17 mouse cellular contexts compared by ENCODE assay signal in the genomic region with DNA sequence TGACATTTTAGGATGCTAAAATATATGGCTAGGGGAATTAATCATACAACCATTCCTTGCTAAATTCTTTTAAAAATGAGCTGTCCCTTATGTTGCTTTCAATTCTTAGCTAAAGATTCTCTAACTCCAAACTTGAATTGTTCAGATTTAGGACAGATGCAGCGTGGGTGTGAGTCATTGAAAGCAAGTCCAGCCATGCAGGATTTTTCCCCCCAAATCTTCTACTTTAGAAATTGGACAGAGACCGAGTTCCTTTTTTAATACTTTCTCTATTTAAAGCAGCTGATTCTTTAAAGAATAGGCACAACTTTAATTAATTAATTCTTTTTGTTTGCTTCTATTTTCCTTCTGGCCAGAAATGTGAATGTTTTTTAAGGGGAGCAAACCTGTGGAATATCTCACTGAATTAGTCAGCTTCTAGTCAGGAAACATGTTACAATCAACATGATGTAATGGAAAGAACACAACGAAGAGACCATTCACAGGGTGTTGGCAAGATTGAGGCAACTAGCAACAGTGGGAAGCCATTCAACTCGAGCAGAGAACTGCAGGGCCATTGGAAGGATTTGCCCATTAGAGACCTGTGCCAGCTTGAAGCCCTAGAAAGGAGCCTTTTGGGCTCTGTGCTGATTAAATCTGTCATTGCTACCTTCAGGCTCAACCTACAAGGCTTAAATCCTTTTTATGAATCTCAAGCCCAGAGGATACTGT. TPM values are rescaled to one million over a fixed set of nuclear protein-coding genes. Genes with fewer than 3 reads are reported as not detected.
DNase-seq lines count a peak whose midpoint lies in the region; ATAC-seq and TF ChIP-seq lines count a peak whose summit lies in the region.
"Had no signal": no experiment of that assay in that cellular context is flagged by ENCODE, and none has a peak within 500 bp of the region (broad histone marks: within the 10 kb centered on the region; RNA-seq: fewer than 3 reads in every experiment).

No protein-coding gene starts in this region.

- no peaks in the 10 kb centered on the region for H3K9me3 ChIP-seq in kidney, embryonic 16.5 days (ENCODE audit: low read length)
- H3K9me3 ChIP-seq: embryonic facial prominence, embryonic 15.5 days; hindbrain, embryonic 15.5 days; limb, embryonic 13.5 days; neural tube, embryonic 12.5 days had no signal

- no peak for TF ChIP-seq CTCF in left cerebral cortex, adult 2 months (IDR thresholded peaks at IDR 0.05)
- TF ChIP-seq CTCF in brain, embryonic 14.5 days (IDR thresholded peaks at IDR 0.05; ENCODE audit: borderline replicate concordance, extremely low read depth, insufficient read depth, insufficient read length), result no peak

- intact Hi-C loops in left cerebral cortex, adult 2 months (cut with DNase I), result loop anchor here (2.0 kb wide), 1 partner anchor 244 kb away; no protein-coding TSS in a partner anchor
- intact Hi-C loops in left cerebral cortex, postnatal 10 days (cut with DNase I), result no loop called here

- H3K9ac ChIP-seq in kidney, embryonic 16.5 days (replicated peaks; ENCODE audit: low read length), result no peak overlapping the region
- H3K9ac ChIP-seq: embryonic facial prominence, embryonic 15.5 days; hindbrain, embryonic 15.5 days; limb, embryonic 13.5 days; lung, embryonic 14.5 days; neural tube, embryonic 12.5 days had no signal

- TF ChIP-seq POLR2A in brain, embryonic 14.5 days (IDR thresholded peaks at IDR 0.05; ENCODE audit: borderline replicate concordance, extremely low read depth, insufficient read depth, insufficient read length, poor library complexity, severe bottlenecking), result no peak

- no peaks in the 10 kb centered on the region for H3K27me3 ChIP-seq in kidney, embryonic 16.5 days (ENCODE audit: insufficient read depth, low read length)
- H3K27me3 ChIP-seq: embryonic facial prominence, embryonic 15.5 days; hindbrain, embryonic 15.5 days; limb, embryonic 13.5 days; neural tube, embryonic 12.5 days had no signal

- no peak overlapping the region for H3K4me2 ChIP-seq in kidney, embryonic 16.5 days (replicated peaks; ENCODE audit: low read depth, low read length)
- H3K4me2 ChIP-seq: embryonic facial prominence, embryonic 15.5 days; hindbrain, embryonic 15.5 days; limb, embryonic 13.5 days; lung, embryonic 14.5 days; neural tube, embryonic 12.5 days had no signal

- H3K4me3 ChIP-seq in left cerebral cortex, adult 2 months, result no peak overlapping the region
- H3K4me3 ChIP-seq in kidney, embryonic 16.5 days (ENCODE audit: low read length), result no peak overlapping the region
- H3K4me3 ChIP-seq: embryonic facial prominence, embryonic 15.5 days; hindbrain, embryonic 15.5 days; limb, embryonic 13.5 days; neural tube, embryonic 12.5 days had no signal

- no peak for DNase-seq in frontal cortex, postnatal 14 days (ENCODE audit: low spot score in 2 of 2)
- no peak for DNase-seq in left cerebral cortex, adult 2 months (ENCODE audit: extremely low spot score in 1 of 2, low spot score in 2 of 2)
- no peak for DNase-seq in left cerebral cortex, postnatal 10 days (ENCODE audit: extremely low spot score in 1 of 2, low spot score in 2 of 2)
- DNase-seq in brain, embryonic 14.5 days (ENCODE audit: low read depth), result peak; percentile 94
- DNase-seq in right cerebral cortex, postnatal 25 days, result peak; percentile 24
- DNase-seq in kidney, adult 8-10 months, result no peak
- DNase-seq: cerebellum, adult 9-10 months; kidney, postnatal 14 days; lung, embryonic 14.5 days had no signal

- 80% methylated on average over 4 of the region's 4 CpGs for WGBS in kidney, embryonic 16.5 days

- peak; percentile 38 for ATAC-seq in frontal cortex, adult (ENCODE audit: low TSS enrichment)
- ATAC-seq in kidney, embryonic 16.5 days (ENCODE audit: low FRiP score, low TSS enrichment), result no peak

- no peaks in the 10 kb centered on the region for H3K36me3 ChIP-seq in kidney, embryonic 16.5 days (ENCODE audit: insufficient read depth, low read length)
- H3K36me3 ChIP-seq: embryonic facial prominence, embryonic 15.5 days; hindbrain, embryonic 15.5 days; limb, embryonic 13.5 days; neural tube, embryonic 12.5 days had no signal

- H3K27ac ChIP-seq in left cerebral cortex, adult 2 months, result peak overlapping the region; percentile 66
- H3K27ac ChIP-seq in kidney, embryonic 16.5 days (ENCODE audit: low read length), result no peak overlapping the region
- H3K27ac ChIP-seq: embryonic facial prominence, embryonic 15.5 days; hindbrain, embryonic 15.5 days; limb, embryonic 13.5 days; neural tube, embryonic 12.5 days had no signal

- peaks cover 19% of the 10 kb centered on the region for H3K4me1 ChIP-seq in kidney, embryonic 16.5 days (ENCODE audit: insufficient read depth, low read length)

RNA-seq across cellular contexts. Expression of a gene that starts 3.6 kb away (rescaled TPM):
- total RNA-seq in left cerebral cortex, adult 2 months (2021), result 10 to 100 TPM; 56.5 to 57.4 TPM
- 10 to 100 TPM; 74.6 to 77.5 TPM for total RNA-seq in left cerebral cortex, postnatal 10 days (2021)
- 51.6 and 56.3 TPM in 2 replicates for polyA plus RNA-seq in brain, embryonic 14.5 days (2012; rRNA removed)
- polyA plus RNA-seq in kidney, embryonic 16.5 days (2015; fragmentation: Nextera tagmentation; extraction: Ambion mirVana), result 44.9 and 51.7 TPM in 2 replicates

RNA-seq across cellular contexts. Expression of a gene that starts 15.0 kb away (rescaled TPM):
- not detected for total RNA-seq in left cerebral cortex, adult 2 months (2021)
- total RNA-seq in left cerebral cortex, postnatal 10 days (2021), result not detected
- polyA plus RNA-seq in brain, embryonic 14.5 days (2012; rRNA removed), result 0.69 and 1.9 TPM in 2 replicates
- not detected in 2 replicates for polyA plus RNA-seq in kidney, embryonic 16.5 days (2015; fragmentation: Nextera tagmentation; extraction: Ambion mirVana)
- total RNA-seq: adrenal gland, postnatal 4 days; granulocyte monocyte progenitor cell, adult 5-6 weeks had no signal
- polyA plus RNA-seq: embryonic facial prominence, embryonic 15.5 days; lung, embryonic 14.5 days had no signal

Comparison
In these comparisons a context has a peak if more than half of its experiments do, and no peak if none do; other contexts are left out.
1. DNase-seq: peak in brain, embryonic 14.5 days (single experiment) and right cerebral cortex, postnatal 25 days (single experiment); none in frontal cortex, postnatal 14 days (0 of 2), left cerebral cortex, adult 2 months (0 of 2), left cerebral cortex, postnatal 10 days (0 of 2) and kidney, adult 8-10 months (0 of 2).